Mouse (Mus musculus) C2C12 (cell line): ENCODE measurements around the gene Mrtfb. TPM values are rescaled to one million over a fixed set of nuclear protein-coding genes. Genes with fewer than 3 reads are reported as not detected.
A peak's percentile ranks its signal among the peaks of the same experiment; 100 is the strongest.

Experiments used
- H3K27me3 ChIP-seq: one replicate; pipeline ENCODE4 v1.6.1; 2011; ENCODE audit not compliant: control insufficient read depth, insufficient read depth, insufficient read length
- H3K36me3 ChIP-seq: one replicate; pipeline ENCODE4 v1.6.1; 2011; ENCODE audit not compliant: control insufficient read depth, insufficient read depth
- H3K4me3 ChIP-seq: one replicate; pipeline ENCODE4 v1.5.1; 2011; ENCODE audit warnings: mild to moderate bottlenecking, control low read depth; ENCODE audit not compliant: poor library complexity, insufficient read depth, severe bottlenecking
- H3K79me2 ChIP-seq: one replicate; pipeline ENCODE4 v1.6.1; 2011; ENCODE audit not compliant: control insufficient read depth, insufficient read depth
- H3K79me3 ChIP-seq: one replicate; pipeline ENCODE4 v1.6.1; 2011; ENCODE audit warnings: low read depth, control low read depth
- H3ac ChIP-seq: one replicate; pipeline ENCODE3; 2011; ENCODE audit warnings: low read depth; ENCODE audit not compliant: control insufficient read depth, insufficient read length
- CEBPB ChIP-seq: IDR thresholded peaks from one replicate; pipeline ENCODE4 v1.6.1; 2011; ENCODE audit warnings: low read depth, mild to moderate bottlenecking, control low read depth, moderate library complexity
- CTCF ChIP-seq: IDR thresholded peaks from one replicate; pipeline ENCODE4 v1.5.1; 2011; ENCODE audit not compliant: control insufficient read depth, insufficient read depth, insufficient read length
- FOSL1 ChIP-seq: IDR thresholded peaks from one replicate; pipeline ENCODE4 v1.8.0; 2011; ENCODE audit warnings: mild to moderate bottlenecking, low read length; ENCODE audit not compliant: poor library complexity, insufficient read depth, severe bottlenecking
- MAX ChIP-seq: IDR thresholded peaks from one replicate; pipeline ENCODE4 v1.6.1; 2011; ENCODE audit warnings: mild to moderate bottlenecking, control low read depth
- MYOD1 ChIP-seq: IDR thresholded peaks from one replicate; pipeline ENCODE4 v1.6.1; 2011; ENCODE audit warnings: low read depth; ENCODE audit not compliant: control insufficient read depth, insufficient read length
- MYOG ChIP-seq: IDR thresholded peaks from one replicate; pipeline ENCODE4 v1.6.1; 2011; ENCODE audit not compliant: control insufficient read depth, insufficient read length; ENCODE audit errors: extremely low read depth
- USF1 ChIP-seq: IDR thresholded peaks from one replicate; pipeline ENCODE4 v1.6.1; 2011; ENCODE audit warnings: low read depth, mild to moderate bottlenecking, control low read depth, moderate library complexity
- polyA plus RNA-seq: library from polyadenylated mRNA; unstranded; fragments of >200 nt; fragmentation: generic; extraction: Trizol; gene quantifications from one replicate; pipeline ENCODE4 v1.2.1, GENCODE M21; 2012; ENCODE audit warnings: missing spikeins

Gene Mrtfb
- polyA plus RNA-seq, 1 experiment = 6.6 TPM

DNA sequence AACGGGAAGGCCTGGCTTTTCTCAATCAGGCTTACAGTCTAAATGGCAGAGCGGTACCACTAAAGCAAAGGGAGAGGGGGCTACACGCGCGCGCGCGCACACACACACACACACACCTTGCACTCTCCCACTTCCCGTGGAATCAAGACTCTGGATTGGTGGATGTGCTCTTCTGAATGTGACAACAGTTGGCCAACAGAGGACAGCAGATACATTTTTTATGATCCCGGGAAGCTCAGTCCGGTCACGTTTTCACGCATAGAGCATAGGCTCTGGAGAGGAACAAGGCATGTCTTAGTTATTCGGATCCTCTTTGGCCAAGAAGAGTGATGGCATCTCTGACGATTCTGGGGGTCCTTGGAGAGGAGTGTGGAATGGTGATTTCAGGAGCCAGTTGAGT lies 190.2 kb downstream of the Mrtfb start:
- no peaks in the 10 kb centered on the region for H3K36me3 ChIP-seq
- no peaks in the 10 kb centered on the region for H3K27me3 ChIP-seq
- TF ChIP-seq USF1 (no peak), CTCF (peak; percentile 2)
- no peaks in the 10 kb centered on the region for H3K79me3 ChIP-seq
- no peak overlapping the region for H3K4me3 ChIP-seq
- H3K79me2 ChIP-seq = no peaks in the 10 kb centered on the region
- no peak overlapping the region for H3ac ChIP-seq

DNA sequence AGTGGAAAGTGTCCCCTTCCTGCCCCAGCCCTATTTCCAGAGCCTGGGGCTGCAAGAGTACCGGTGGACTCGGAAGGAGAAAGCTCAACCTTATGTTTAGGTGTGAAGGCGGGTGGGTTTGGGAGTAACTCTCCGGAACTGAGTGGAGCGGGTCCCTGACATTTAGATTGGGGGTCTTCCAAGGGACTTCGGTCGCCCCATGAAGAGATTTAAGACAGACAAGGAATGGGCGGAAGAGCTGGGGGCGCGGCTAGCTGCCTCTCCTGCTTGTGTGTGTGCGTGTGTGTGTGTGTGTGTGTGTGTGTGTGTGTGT lies 190.6 kb downstream of the Mrtfb start:
- Histone ChIP-seq H3K4me3 (no peak overlapping the region), H3K27me3 (no peaks in the 10 kb centered on the region), H3K79me2 (no peaks in the 10 kb centered on the region), H3K36me3 (no peaks in the 10 kb centered on the region), H3ac (no peak overlapping the region), H3K79me3 (no peaks in the 10 kb centered on the region)
- TF ChIP-seq CTCF (no peak), CEBPB (no peak), MYOG (no peak), FOSL1 (no peak), MYOD1 (no peak), MAX (no peak)

GRCm38 (mm10) chr16:13447284-13448050 lies 191.2 kb downstream of the Mrtfb start:
- peak overlapping the region; percentile 31 for H3K4me3 ChIP-seq
- TF ChIP-seq USF1 (no peak), MYOG (no peak), MAX (no peak), CTCF (no peak), MYOD1 (no peak), FOSL1 (no peak), CEBPB (no peak)
- H3ac ChIP-seq = peak overlapping the region; percentile 64
- H3K79me3 ChIP-seq = no peaks in the 10 kb centered on the region
- H3K27me3 ChIP-seq = no peaks in the 10 kb centered on the region
- H3K79me2 ChIP-seq = no peaks in the 10 kb centered on the region
- no peaks in the 10 kb centered on the region for H3K36me3 ChIP-seq

DNA sequence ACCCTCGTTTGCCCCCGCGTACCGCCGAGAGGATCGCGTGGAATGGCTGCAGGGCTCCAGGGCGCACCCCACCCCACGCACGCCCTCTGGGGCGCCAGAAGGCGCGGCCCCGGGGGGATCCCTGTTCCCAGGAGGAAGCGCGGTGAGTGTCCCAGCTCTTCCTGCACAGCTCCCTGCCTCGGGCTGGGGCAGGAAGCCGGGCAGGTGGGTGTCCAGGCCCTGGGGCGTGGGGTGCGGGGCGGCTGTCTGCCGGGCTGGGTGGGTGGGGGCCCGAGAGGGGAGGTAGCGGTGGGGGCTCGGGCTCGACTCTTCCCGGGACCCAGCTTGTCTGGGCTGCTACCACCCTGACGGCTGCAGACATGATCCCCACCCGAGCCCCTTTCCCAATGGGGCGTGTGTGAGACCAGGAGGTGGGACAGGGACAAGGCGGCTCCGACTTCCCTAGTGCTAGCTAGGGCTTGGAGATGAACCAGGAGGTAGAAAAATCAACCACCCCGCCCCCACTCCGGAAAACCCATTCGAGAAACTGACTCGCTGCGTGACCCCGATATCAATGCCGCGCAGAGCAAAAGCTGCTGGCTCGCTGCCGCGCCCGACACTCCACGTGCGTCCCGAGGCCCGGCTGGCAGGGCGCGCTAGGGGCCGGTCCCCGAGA lies 191.9 kb downstream of the Mrtfb start:
- Histone ChIP-seq H3K27me3 (no peaks in the 10 kb centered on the region), H3K79me2 (no peaks in the 10 kb centered on the region), H3ac (peak overlapping the region; percentile 64), H3K79me3 (no peaks in the 10 kb centered on the region), H3K4me3 (peak overlapping the region; percentile 31), H3K36me3 (no peaks in the 10 kb centered on the region)
- no peak for TF ChIP-seq FOSL1
- TF ChIP-seq USF1 = no peak
- no peak for TF ChIP-seq MAX
- no peak for TF ChIP-seq CEBPB
- no peak for TF ChIP-seq MYOG
- no peak for TF ChIP-seq CTCF
- no peak for TF ChIP-seq MYOD1

GRCm38 (mm10) chr16:13448706-13449090 lies 192.4 kb downstream of the Mrtfb start:
- TF ChIP-seq FOSL1 (no peak), USF1 (no peak), MYOD1 (no peak), MAX (no peak), MYOG (no peak), CTCF (no peak), CEBPB (no peak)
- no peaks in the 10 kb centered on the region for H3K79me2 ChIP-seq
- no peaks in the 10 kb centered on the region for H3K36me3 ChIP-seq
- H3ac ChIP-seq = no peak overlapping the region
- no peak overlapping the region for H3K4me3 ChIP-seq
- no peaks in the 10 kb centered on the region for H3K79me3 ChIP-seq
- no peaks in the 10 kb centered on the region for H3K27me3 ChIP-seq

GRCm38 (mm10) chr16:13449491-13449890 lies 193.2 kb downstream of the Mrtfb start:
- TF ChIP-seq MYOD1 (no peak), FOSL1 (no peak), CEBPB (no peak), CTCF (no peak), MYOG (no peak), USF1 (no peak), MAX (no peak)
- Histone ChIP-seq H3K36me3 (no peaks in the 10 kb centered on the region), H3K79me3 (no peaks in the 10 kb centered on the region), H3K4me3 (no peak overlapping the region), H3ac (no peak overlapping the region), H3K27me3 (no peaks in the 10 kb centered on the region), H3K79me2 (no peaks in the 10 kb centered on the region)
